Mouse (Mus musculus): ENCODE data around the gene Zbtb32.

Gene Zbtb32

GRCm38 (mm10) chr7:30566033-30566432, 32.7 kb downstream of the Zbtb32 start:
- no peak for DNase-seq (ENCODE audit: low spot score)

GRCm38 (mm10) chr7:30564970-30565571, 33.6 kb downstream of the Zbtb32 start, which contains the start of gene Igflr1:
Gene Igflr1, plus strand, starts transcription at chr7:30565427.
- no peak for DNase-seq (ENCODE audit: low spot score)

- DNase-seq (ENCODE audit: low spot score): no peak
These were observed 34.8 kb downstream of the Zbtb32 start for GRCm38 (mm10) chr7:30563906-30564280.

- peak; percentile 97 for DNase-seq (ENCODE audit: low spot score)
These were observed 35.4 kb downstream of the Zbtb32 start, which contains the start of the genes U2af1l4, Gm49396 and Psenen for GRCm38 (mm10) chr7:30563117-30563905. Gene U2af1l4, plus strand, starts transcription at chr7:30563301. Gene Gm49396, plus strand, starts transcription at chr7:30563344. Gene Psenen, minus strand, starts transcription at chr7:30563627.

GRCm38 (mm10) chr7:30562526-30563116, 36.1 kb downstream of the Zbtb32 start:
- DNase-seq (ENCODE audit: low spot score): no peak

GRCm38 (mm10) chr7:30560296-30560695, 38.4 kb downstream of the Zbtb32 start:
- no peak for DNase-seq (ENCODE audit: low spot score)

- DNase-seq (ENCODE audit: low spot score): peak; percentile 99
These were observed 39.2 kb downstream of the Zbtb32 start, which contains the start of gene Lin37 for GRCm38 (mm10) chr7:30559443-30559954. Gene Lin37, minus strand, starts transcription at chr7:30559838.

GRCm38 (mm10) chr7:30558656-30559442, 39.9 kb downstream of the Zbtb32 start:
- DNase-seq (ENCODE audit: low spot score): no peak

GRCm38 (mm10) chr7:30557901-30558514, 40.7 kb downstream of the Zbtb32 start:
- DNase-seq (ENCODE audit: low spot score): no peak

- no peak for DNase-seq (ENCODE audit: low spot score)
These were observed 41.7 kb downstream of the Zbtb32 start for GRCm38 (mm10) chr7:30556894-30557536.

- no peak for DNase-seq (ENCODE audit: low spot score)
These were observed 44.7 kb downstream of the Zbtb32 start for GRCm38 (mm10) chr7:30553810-30554584.

GRCm38 (mm10) chr7:30553021-30553589, 45.6 kb downstream of the Zbtb32 start:
- no peak for DNase-seq (ENCODE audit: low spot score)

- peak; percentile 99 for DNase-seq (ENCODE audit: low spot score)
These were observed 46.3 kb downstream of the Zbtb32 start, which contains the start of the genes Hspb6 and Proser3 for GRCm38 (mm10) chr7:30552102-30553020. Gene Hspb6, plus strand, starts transcription at chr7:30552178. Gene Proser3, minus strand, starts transcription at chr7:30552299.

- DNase-seq (ENCODE audit: low spot score): no peak
These were observed 47.1 kb downstream of the Zbtb32 start for GRCm38 (mm10) chr7:30551445-30552101.

GRCm38 (mm10) chr7:30550603-30551002, 48.1 kb downstream of the Zbtb32 start:
- DNase-seq (ENCODE audit: low spot score): no peak

- no peak for DNase-seq (ENCODE audit: low spot score)
These were observed 48.8 kb downstream of the Zbtb32 start for GRCm38 (mm10) chr7:30549880-30550279.

- DNase-seq (ENCODE audit: low spot score): no peak
These were observed 54.4 kb downstream of the Zbtb32 start for GRCm38 (mm10) chr7:30544327-30544726.

- no peak for DNase-seq (ENCODE audit: low spot score)
These were observed 58.1 kb downstream of the Zbtb32 start for GRCm38 (mm10) chr7:30540572-30540971.
